Mouse (Mus musculus): ENCODE data around the gene Apex1. TPM values are rescaled to one million over a fixed set of nuclear protein-coding genes. Genes with fewer than 3 reads are reported as not detected.
A peak's percentile ranks its signal among the peaks of the same experiment; 100 is the strongest.
"Not testable (repeated sequence)": the region's sequence is repeated elsewhere in the genome, so short reads cannot be mapped to it uniquely, and the experiment has no call there.

Gene Apex1
- polyA plus RNA-seq, 1 experiment, result 57.6 TPM

GRCm38 (mm10) chr14:50943932-50944667 is 19.3 kb downstream of the Apex1 start, which contains the start of gene Gm49342:
Gm49342 (plus strand) TSS chr14:50944517.
- Histone ChIP-seq H3K27ac (ENCODE audit: insufficient read depth, low read length) (peak within 1 kb of the TSS; percentile 89), H3K4me3 (ENCODE audit: insufficient read depth, low read length) (peak within 1 kb of the TSS; percentile 45), H3K4me1 (ENCODE audit: control insufficient read depth, insufficient read depth, low read length) (no peaks in the 10 kb centered on the region)
- TF ChIP-seq CTCF (IDR thresholded peaks at IDR 0.05; ENCODE audit: extremely low read depth, insufficient read depth, low read length), result no peak
- peak; percentile 94 for TF ChIP-seq POLR2A (IDR thresholded peaks at IDR 0.05; ENCODE audit: extremely low read depth, insufficient read depth, low read length)

GRCm38 (mm10) chr14:50944668-50945033 is 19.9 kb downstream of the Apex1 start:
- H3K27ac ChIP-seq (ENCODE audit: insufficient read depth, low read length), result peak overlapping the region; percentile 89
- peak overlapping the region; percentile 45 for H3K4me3 ChIP-seq (ENCODE audit: insufficient read depth, low read length)
- H3K4me1 ChIP-seq (ENCODE audit: control insufficient read depth, insufficient read depth, low read length), result not testable (repeated sequence)

- Histone ChIP-seq H3K4me3 (ENCODE audit: insufficient read depth, low read length) (peak overlapping the region; percentile 45), H3K27ac (ENCODE audit: insufficient read depth, low read length) (peak overlapping the region; percentile 89)
Measured at GRCm38 (mm10) chr14:50945081-50945480, 20.3 kb downstream of the Apex1 start.

GRCm38 (mm10) chr14:50945526-50945925 is 20.8 kb downstream of the Apex1 start:
- peak overlapping the region; percentile 45; the same call in 1 of the 2 replicates for H3K4me3 ChIP-seq (ENCODE audit: insufficient read depth, low read length)
- H3K27ac ChIP-seq (ENCODE audit: insufficient read depth, low read length); H3K4me1 ChIP-seq (ENCODE audit: control insufficient read depth, insufficient read depth, low read length): not testable (repeated sequence)

More at GRCm38 (mm10) chr14:50945081-50945480, 20.3 kb downstream of the Apex1 start:
- H3K4me1 ChIP-seq (ENCODE audit: control insufficient read depth, insufficient read depth, low read length), result not testable (repeated sequence)

- H3K27ac ChIP-seq (ENCODE audit: insufficient read depth, low read length), result no peak overlapping the region
- no peak overlapping the region for H3K4me3 ChIP-seq (ENCODE audit: insufficient read depth, low read length)
- H3K4me1 ChIP-seq (ENCODE audit: control insufficient read depth, insufficient read depth, low read length), result no peaks in the 10 kb centered on the region
- TF ChIP-seq CTCF (IDR thresholded peaks at IDR 0.05; ENCODE audit: extremely low read depth, insufficient read depth, low read length) (no peak), POLR2A (IDR thresholded peaks at IDR 0.05; ENCODE audit: extremely low read depth, insufficient read depth, low read length) (no peak)
Measured at GRCm38 (mm10) chr14:50955487-50955886, 30.7 kb downstream of the Apex1 start.

- not testable (repeated sequence) for H3K4me1 ChIP-seq (ENCODE audit: control insufficient read depth, insufficient read depth, low read length); H3K4me3 ChIP-seq (ENCODE audit: insufficient read depth, low read length)
- H3K27ac ChIP-seq (ENCODE audit: insufficient read depth, low read length), result peak within 1 kb of the TSS; percentile 61; the same call in 1 of the 2 replicates
Measured at GRCm38 (mm10) chr14:50955942-50956508, 31.3 kb downstream of the Apex1 start, which contains the start of gene Pnp2. Pnp2 (plus strand) TSS chr14:50955992.

- H3K4me3 ChIP-seq (ENCODE audit: insufficient read depth, low read length); H3K4me1 ChIP-seq (ENCODE audit: control insufficient read depth, insufficient read depth, low read length): not testable (repeated sequence)
- peak overlapping the region; percentile 61; the same call in 1 of the 2 replicates for H3K27ac ChIP-seq (ENCODE audit: insufficient read depth, low read length)
Measured at GRCm38 (mm10) chr14:50956724-50957123, 32.0 kb downstream of the Apex1 start.

- H3K4me1 ChIP-seq (ENCODE audit: control insufficient read depth, insufficient read depth, low read length); H3K27ac ChIP-seq (ENCODE audit: insufficient read depth, low read length); H3K4me3 ChIP-seq (ENCODE audit: insufficient read depth, low read length): not testable (repeated sequence)
Measured at GRCm38 (mm10) chr14:50957146-50957545, 32.4 kb downstream of the Apex1 start.

GRCm38 (mm10) chr14:50958289-50958995 is 33.7 kb downstream of the Apex1 start:
- H3K27ac ChIP-seq (ENCODE audit: insufficient read depth, low read length); H3K4me3 ChIP-seq (ENCODE audit: insufficient read depth, low read length); H3K4me1 ChIP-seq (ENCODE audit: control insufficient read depth, insufficient read depth, low read length): not testable (repeated sequence)

GRCm38 (mm10) chr14:50968216-50968980 is 43.6 kb downstream of the Apex1 start:
- Histone ChIP-seq H3K4me1 (ENCODE audit: control insufficient read depth, insufficient read depth, low read length) (peaks cover 2% of the 10 kb centered on the region; the same call in 1 of the 2 replicates), H3K4me3 (ENCODE audit: insufficient read depth, low read length) (no peak overlapping the region), H3K27ac (ENCODE audit: insufficient read depth, low read length) (no peak overlapping the region)
- TF ChIP-seq POLR2A (IDR thresholded peaks at IDR 0.05; ENCODE audit: extremely low read depth, insufficient read depth, low read length) (no peak), CTCF (IDR thresholded peaks at IDR 0.05; ENCODE audit: extremely low read depth, insufficient read depth, low read length) (no peak)
